Mouse (Mus musculus) erythroblast, embryonic 14.5 days (primary cell): ENCODE data around the gene Lekr1. TPM values are rescaled to one million over a fixed set of nuclear protein-coding genes. Genes with fewer than 3 reads are reported as not detected.

Source experiments
- H3K27me3 ChIP-seq: 2 replicates; pipeline ENCODE4 v1.6.1; 2012; ENCODE audit warnings: inconsistent platforms; ENCODE audit not compliant: control insufficient read depth
- H3K36me3 ChIP-seq: 2 replicates; pipeline ENCODE4 v1.6.1; 2012; ENCODE audit warnings: mild to moderate bottlenecking, inconsistent platforms; ENCODE audit not compliant: control insufficient read depth
- H3K4me1 ChIP-seq: 2 replicates; pipeline ENCODE4 v1.6.1; 2012; ENCODE audit warnings: inconsistent platforms; ENCODE audit not compliant: control insufficient read depth
- H3K4me3 ChIP-seq: replicated peaks from 2 replicates; pipeline ENCODE3; 2012; ENCODE audit warnings: moderate library complexity, mild to moderate bottlenecking, inconsistent platforms
- H3K9me3 ChIP-seq: 2 replicates; pipeline ENCODE4 v1.6.1; 2012; ENCODE audit warnings: low read length, inconsistent platforms, mixed read lengths; ENCODE audit not compliant: control insufficient read depth
- GATA1 ChIP-seq: IDR thresholded peaks from 2 replicates; pipeline ENCODE4 v1.6.1; 2012; ENCODE audit warnings: low read length, inconsistent platforms, mixed read lengths
- TAL1 ChIP-seq: IDR thresholded peaks from 3 replicates; pipeline ENCODE4 v1.6.1; 2012; ENCODE audit warnings: low read length, inconsistent platforms, mixed read lengths
- polyA plus RNA-seq: library from polyadenylated mRNA; stranded (reverse); fragments of >175 nt; gene quantifications from 2 replicates; pipeline ENCODE4 v1.2.3, GENCODE M21; 2012

Gene Lekr1
- polyA plus RNA-seq, 1 experiment = not detected

DNA sequence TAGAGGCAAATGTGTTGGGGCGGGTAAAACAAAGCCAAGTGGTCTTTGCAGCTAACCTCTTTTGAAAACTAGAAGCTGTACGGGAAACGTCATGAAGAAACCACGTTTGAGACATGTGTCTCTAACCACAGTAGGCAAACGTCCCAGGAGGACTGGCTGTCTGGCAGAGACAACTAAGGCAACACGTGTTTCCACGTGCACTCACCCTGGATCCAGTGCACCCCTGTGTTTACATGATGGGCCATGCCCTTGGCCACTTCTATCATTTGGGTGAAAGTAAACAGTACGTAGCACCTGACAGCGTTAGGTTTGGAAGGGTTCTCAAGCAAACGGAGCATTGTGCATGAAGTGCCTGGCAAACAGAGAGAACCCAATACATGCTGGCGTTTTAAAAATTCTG, 2.9 kb upstream of the Lekr1 start:
- H3K4me1 ChIP-seq = peaks cover 22% of the 10 kb centered on the region
- no peaks in the 10 kb centered on the region for H3K9me3 ChIP-seq
- no peaks in the 10 kb centered on the region for H3K36me3 ChIP-seq
- TF ChIP-seq TAL1 (no peak), GATA1 (no peak)
- peaks cover 26% of the 10 kb centered on the region for H3K27me3 ChIP-seq
- H3K4me3 ChIP-seq = no peak overlapping the region

- Histone ChIP-seq H3K9me3 (no peaks in the 10 kb centered on the region), H3K27me3 (no peaks in the 10 kb centered on the region), H3K4me3 (no peak overlapping the region), H3K4me1 (peaks cover 12% of the 10 kb centered on the region), H3K36me3 (no peaks in the 10 kb centered on the region)
- TF ChIP-seq TAL1 (no peak), GATA1 (no peak)
These were observed 4.2 kb downstream of the Lekr1 start for GRCm38 (mm10) chr3:65670216-65670615.

DNA sequence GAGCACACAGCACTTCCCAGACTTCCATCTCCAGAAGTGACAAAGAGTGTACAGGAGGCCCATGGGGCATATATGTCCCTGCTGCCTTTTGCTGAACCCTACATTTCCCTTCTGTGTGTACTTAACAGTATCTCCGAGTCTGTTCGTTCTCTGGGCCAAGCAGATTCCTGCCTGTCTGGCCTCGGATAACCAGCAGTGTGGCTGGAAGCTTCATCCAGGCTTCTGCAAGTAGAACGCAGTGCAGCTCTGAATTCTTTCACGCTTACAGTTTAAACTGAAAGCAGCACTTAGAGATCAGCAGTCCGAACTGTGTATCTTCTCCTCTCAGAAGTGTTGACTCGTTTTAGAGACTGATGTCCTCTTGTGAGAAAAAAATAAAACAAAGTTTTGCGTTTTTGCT, 7.7 kb downstream of the Lekr1 start:
- Histone ChIP-seq H3K4me1 (no peaks in the 10 kb centered on the region), H3K4me3 (no peak overlapping the region), H3K9me3 (no peaks in the 10 kb centered on the region), H3K27me3 (no peaks in the 10 kb centered on the region), H3K36me3 (no peaks in the 10 kb centered on the region)
- TF ChIP-seq TAL1 (no peak), GATA1 (no peak)

GRCm38 (mm10) chr3:65680612-65681011, 14.6 kb downstream of the Lekr1 start:
- Histone ChIP-seq H3K4me3 (no peak overlapping the region), H3K4me1 (no peaks in the 10 kb centered on the region), H3K27me3 (no peaks in the 10 kb centered on the region), H3K36me3 (no peaks in the 10 kb centered on the region), H3K9me3 (no peaks in the 10 kb centered on the region)
- TF ChIP-seq GATA1 (no peak), TAL1 (no peak)

DNA sequence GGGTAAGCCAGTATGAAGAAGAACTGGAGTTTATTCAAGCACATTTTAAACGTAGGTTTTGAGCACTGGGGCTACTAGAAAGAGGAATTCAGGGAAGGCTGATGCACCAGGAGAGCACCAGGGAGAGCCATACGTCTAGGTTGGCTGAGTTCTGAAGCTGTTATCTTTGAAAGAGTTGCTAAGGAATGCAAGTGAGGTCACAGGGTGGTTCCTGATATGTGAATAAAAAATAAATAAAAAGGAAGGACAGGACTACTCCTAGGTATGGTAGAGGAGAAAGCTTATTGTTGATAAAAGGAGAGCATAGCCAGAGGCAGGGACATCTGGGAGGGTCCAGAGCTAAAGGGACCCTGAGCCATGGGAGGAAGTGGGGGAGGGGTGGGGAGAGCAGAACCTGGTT, 23.7 kb downstream of the Lekr1 start:
- Histone ChIP-seq H3K27me3 (no peaks in the 10 kb centered on the region), H3K4me3 (no peak overlapping the region), H3K36me3 (no peaks in the 10 kb centered on the region), H3K4me1 (no peaks in the 10 kb centered on the region), H3K9me3 (no peaks in the 10 kb centered on the region)
- no peak for TF ChIP-seq TAL1
- no peak for TF ChIP-seq GATA1

- H3K27me3 ChIP-seq = no peaks in the 10 kb centered on the region
- H3K36me3 ChIP-seq = no peaks in the 10 kb centered on the region
- no peak overlapping the region for H3K4me3 ChIP-seq
- no peaks in the 10 kb centered on the region for H3K4me1 ChIP-seq
- no peaks in the 10 kb centered on the region for H3K9me3 ChIP-seq
- TF ChIP-seq TAL1 = no peak
- TF ChIP-seq GATA1 = no peak
These were observed 24.8 kb downstream of the Lekr1 start for GRCm38 (mm10) chr3:65690850-65691249.

- no peaks in the 10 kb centered on the region for H3K27me3 ChIP-seq
- H3K4me3 ChIP-seq = no peak overlapping the region
- no peaks in the 10 kb centered on the region for H3K4me1 ChIP-seq
- no peaks in the 10 kb centered on the region for H3K9me3 ChIP-seq
- no peak for TF ChIP-seq GATA1
- H3K36me3 ChIP-seq = no peaks in the 10 kb centered on the region
These were observed 33.7 kb downstream of the Lekr1 start for GRCm38 (mm10) chr3:65699704-65700103.

DNA sequence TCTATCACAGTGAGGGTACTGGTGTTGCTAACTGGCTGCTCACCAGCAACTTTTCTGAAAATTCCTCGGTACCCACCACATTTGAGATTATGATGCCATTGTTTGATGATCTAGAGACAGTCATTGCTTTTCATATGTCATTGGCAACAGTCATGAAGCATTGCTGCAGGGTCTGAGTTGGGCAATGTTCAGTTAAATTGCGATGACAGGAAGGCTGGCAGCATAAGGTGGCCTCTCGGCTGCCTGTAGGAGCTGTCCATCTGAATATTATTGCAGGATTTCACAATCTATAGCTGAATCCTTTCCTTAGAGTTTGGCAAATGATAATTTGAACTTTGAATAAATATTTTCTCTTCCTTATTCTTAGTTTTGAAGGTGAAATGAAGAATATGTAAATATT, 48.3 kb downstream of the Lekr1 start:
- no peaks in the 10 kb centered on the region for H3K4me1 ChIP-seq
- H3K36me3 ChIP-seq = no peaks in the 10 kb centered on the region
- no peaks in the 10 kb centered on the region for H3K9me3 ChIP-seq
- H3K4me3 ChIP-seq = no peak overlapping the region
- no peaks in the 10 kb centered on the region for H3K27me3 ChIP-seq
- TF ChIP-seq GATA1 (no peak), TAL1 (no peak)

GRCm38 (mm10) chr3:65717406-65717805, 51.4 kb downstream of the Lekr1 start:
- no peaks in the 10 kb centered on the region for H3K36me3 ChIP-seq
- no peak overlapping the region for H3K4me3 ChIP-seq
- no peaks in the 10 kb centered on the region for H3K9me3 ChIP-seq
- H3K27me3 ChIP-seq = no peaks in the 10 kb centered on the region
- no peak for TF ChIP-seq TAL1
- no peaks in the 10 kb centered on the region for H3K4me1 ChIP-seq

DNA sequence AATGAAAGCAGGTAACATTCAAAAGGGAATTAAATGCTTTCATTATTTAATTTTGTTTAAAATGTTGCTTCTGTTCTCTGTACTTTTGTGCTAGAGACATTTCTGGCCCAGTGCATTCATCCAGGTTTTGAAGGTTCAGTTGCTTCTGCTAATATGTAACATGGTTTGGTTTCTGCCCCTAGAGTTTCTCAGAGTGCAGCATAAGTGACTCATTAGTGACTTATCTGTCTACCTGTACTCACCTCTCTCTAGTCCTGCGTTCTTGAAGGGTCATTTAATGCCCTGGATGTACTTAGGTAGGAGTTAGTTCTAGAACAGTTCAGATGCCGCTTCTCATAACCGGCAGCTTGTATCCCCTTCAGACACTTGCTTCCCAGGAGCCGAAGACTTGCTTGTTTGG, 56.9 kb downstream of the Lekr1 start:
- TF ChIP-seq GATA1 = no peak
- no peak for TF ChIP-seq TAL1
- Histone ChIP-seq H3K4me1 (no peaks in the 10 kb centered on the region), H3K9me3 (no peaks in the 10 kb centered on the region), H3K4me3 (no peak overlapping the region), H3K27me3 (no peaks in the 10 kb centered on the region), H3K36me3 (no peaks in the 10 kb centered on the region)
